Mouse (Mus musculus): ENCODE results near the gene Zfp473. TPM values are rescaled to one million over a fixed set of nuclear protein-coding genes. Genes with fewer than 3 reads are reported as not detected.
"Not testable (repeated sequence)": the region's sequence is repeated elsewhere in the genome, so short reads cannot be mapped to it uniquely, and the experiment has no call there.

Zfp473 gene
- polyA plus RNA-seq (2014; fragmentation: Nextera tagmentation; extraction: Ambion mirVana), result 1.9 and 3.0 TPM in 2 replicates

GRCm38 (mm10) chr7:44750950-44751349, at the start of gene Zfp473:
TSS of gene Zfp473 (minus strand) at chr7:44751050.
- not testable (repeated sequence) for H3K27ac ChIP-seq (ENCODE audit: low read length); ATAC-seq (ENCODE audit: insufficient number of reproducible peaks, insufficient read depth, low FRiP score, low read depth); H3K27me3 ChIP-seq (ENCODE audit: control insufficient read depth, insufficient read depth, low read length); H3K9ac ChIP-seq (replicated peaks; ENCODE audit: low read depth, low read length); H3K9me3 ChIP-seq (ENCODE audit: control insufficient read depth, low read depth, low read length); H3K4me1 ChIP-seq (ENCODE audit: control insufficient read depth, insufficient read depth, low read length); H3K4me2 ChIP-seq (replicated peaks; ENCODE audit: low read depth, low read length); H3K4me3 ChIP-seq (ENCODE audit: low read depth, low read length)
- H3K36me3 ChIP-seq (ENCODE audit: control insufficient read depth, insufficient read depth, low read length), result peaks cover 29% of the 10 kb centered on the region
- 79% methylated on average over 1 of the region's 1 CpGs for WGBS

- Histone ChIP-seq H3K36me3 (ENCODE audit: control insufficient read depth, insufficient read depth, low read length) (no peaks in the 10 kb centered on the region), H3K27me3 (ENCODE audit: control insufficient read depth, insufficient read depth, low read length) (no peaks in the 10 kb centered on the region), H3K27ac (ENCODE audit: low read length) (no peak overlapping the region), H3K4me1 (ENCODE audit: control insufficient read depth, insufficient read depth, low read length) (no peaks in the 10 kb centered on the region), H3K9ac (replicated peaks; ENCODE audit: low read depth, low read length) (no peak overlapping the region), H3K4me2 (replicated peaks; ENCODE audit: low read depth, low read length) (no peak overlapping the region), H3K9me3 (ENCODE audit: control insufficient read depth, low read depth, low read length) (no peaks in the 10 kb centered on the region), H3K4me3 (ENCODE audit: low read depth, low read length) (no peak overlapping the region)
- WGBS, result 83% methylated on average over 6 of the region's 6 CpGs
- no peak for ATAC-seq (ENCODE audit: insufficient number of reproducible peaks, insufficient read depth, low FRiP score, low read depth)
These were observed 41.9 kb upstream of the Zfp473 start for GRCm38 (mm10) chr7:44792781-44793180.

- Histone ChIP-seq H3K4me1 (ENCODE audit: control insufficient read depth, insufficient read depth, low read length) (no peaks in the 10 kb centered on the region), H3K36me3 (ENCODE audit: control insufficient read depth, insufficient read depth, low read length) (no peaks in the 10 kb centered on the region), H3K27me3 (ENCODE audit: control insufficient read depth, insufficient read depth, low read length) (0 out of 2 replicates have a peak, but pooled peaks cover 2% of the 10 kb centered on the region), H3K27ac (ENCODE audit: low read length) (no peak overlapping the region), H3K4me3 (ENCODE audit: low read depth, low read length) (no peak overlapping the region), H3K9ac (replicated peaks; ENCODE audit: low read depth, low read length) (no peak overlapping the region), H3K9me3 (ENCODE audit: control insufficient read depth, low read depth, low read length) (no peaks in the 10 kb centered on the region), H3K4me2 (replicated peaks; ENCODE audit: low read depth, low read length) (no peak overlapping the region)
- WGBS, result 56% methylated on average over 4 of the region's 4 CpGs
- 0 out of 2 replicates have a peak, but pooled peaks have one; percentile 4 for ATAC-seq (ENCODE audit: insufficient number of reproducible peaks, insufficient read depth, low FRiP score, low read depth)
These were observed 39.2 kb upstream of the Zfp473 start for GRCm38 (mm10) chr7:44790066-44790465.

- 63% methylated on average over 3 of the region's 3 CpGs for WGBS
- Histone ChIP-seq H3K9me3 (ENCODE audit: control insufficient read depth, low read depth, low read length) (no peaks in the 10 kb centered on the region), H3K36me3 (ENCODE audit: control insufficient read depth, insufficient read depth, low read length) (no peaks in the 10 kb centered on the region), H3K4me2 (replicated peaks; ENCODE audit: low read depth, low read length) (no peak overlapping the region), H3K4me3 (ENCODE audit: low read depth, low read length) (no peak overlapping the region), H3K4me1 (ENCODE audit: control insufficient read depth, insufficient read depth, low read length) (no peaks in the 10 kb centered on the region), H3K9ac (replicated peaks; ENCODE audit: low read depth, low read length) (no peak overlapping the region), H3K27me3 (ENCODE audit: control insufficient read depth, insufficient read depth, low read length) (0 out of 2 replicates have a peak, but pooled peaks cover 2% of the 10 kb centered on the region), H3K27ac (ENCODE audit: low read length) (no peak overlapping the region)
- ATAC-seq (ENCODE audit: insufficient number of reproducible peaks, insufficient read depth, low FRiP score, low read depth), result no peak
These were observed 38.7 kb upstream of the Zfp473 start for GRCm38 (mm10) chr7:44789531-44789930.

GRCm38 (mm10) chr7:44780101-44780500, 29.3 kb upstream of the Zfp473 start:
- H3K9me3 ChIP-seq (ENCODE audit: control insufficient read depth, low read depth, low read length), result no peaks in the 10 kb centered on the region
- H3K4me2 ChIP-seq (replicated peaks; ENCODE audit: low read depth, low read length), result no peak overlapping the region
- H3K4me3 ChIP-seq (ENCODE audit: low read depth, low read length), result no peak overlapping the region
- no peak for ATAC-seq (ENCODE audit: insufficient number of reproducible peaks, insufficient read depth, low FRiP score, low read depth)
- H3K27me3 ChIP-seq (ENCODE audit: control insufficient read depth, insufficient read depth, low read length), result no peaks in the 10 kb centered on the region
- WGBS, result 78% methylated on average over 8 of the region's 8 CpGs
- H3K27ac ChIP-seq (ENCODE audit: low read length), result no peak overlapping the region
- peaks cover 10% of the 10 kb centered on the region for H3K36me3 ChIP-seq (ENCODE audit: control insufficient read depth, insufficient read depth, low read length)
- no peaks in the 10 kb centered on the region for H3K4me1 ChIP-seq (ENCODE audit: control insufficient read depth, insufficient read depth, low read length)
- no peak overlapping the region for H3K9ac ChIP-seq (replicated peaks; ENCODE audit: low read depth, low read length)

GRCm38 (mm10) chr7:44776849-44777498, 26.1 kb upstream of the Zfp473 start:
- H3K27me3 ChIP-seq (ENCODE audit: control insufficient read depth, insufficient read depth, low read length), result no peaks in the 10 kb centered on the region
- no peak for ATAC-seq (ENCODE audit: insufficient number of reproducible peaks, insufficient read depth, low FRiP score, low read depth)
- H3K4me3 ChIP-seq (ENCODE audit: low read depth, low read length), result no peak overlapping the region
- H3K36me3 ChIP-seq (ENCODE audit: control insufficient read depth, insufficient read depth, low read length), result peaks cover 14% of the 10 kb centered on the region
- H3K9ac ChIP-seq (replicated peaks; ENCODE audit: low read depth, low read length), result no peak overlapping the region
- H3K4me1 ChIP-seq (ENCODE audit: control insufficient read depth, insufficient read depth, low read length), result no peaks in the 10 kb centered on the region
- H3K27ac ChIP-seq (ENCODE audit: low read length), result no peak overlapping the region
- no peaks in the 10 kb centered on the region for H3K9me3 ChIP-seq (ENCODE audit: control insufficient read depth, low read depth, low read length)
- no peak overlapping the region for H3K4me2 ChIP-seq (replicated peaks; ENCODE audit: low read depth, low read length)
- WGBS, result 90% methylated on average over 9 of the region's 9 CpGs

GRCm38 (mm10) chr7:44772591-44773204, 21.8 kb upstream of the Zfp473 start:
- no peak overlapping the region for H3K4me2 ChIP-seq (replicated peaks; ENCODE audit: low read depth, low read length)
- H3K36me3 ChIP-seq (ENCODE audit: control insufficient read depth, insufficient read depth, low read length), result peaks cover 25% of the 10 kb centered on the region
- no peaks in the 10 kb centered on the region for H3K9me3 ChIP-seq (ENCODE audit: control insufficient read depth, low read depth, low read length)
- no peak overlapping the region for H3K27ac ChIP-seq (ENCODE audit: low read length)
- no peak for ATAC-seq (ENCODE audit: insufficient number of reproducible peaks, insufficient read depth, low FRiP score, low read depth)
- H3K27me3 ChIP-seq (ENCODE audit: control insufficient read depth, insufficient read depth, low read length), result no peaks in the 10 kb centered on the region
- WGBS, result 86% methylated on average over 8 of the region's 8 CpGs
- no peak overlapping the region for H3K4me3 ChIP-seq (ENCODE audit: low read depth, low read length)
- no peaks in the 10 kb centered on the region for H3K4me1 ChIP-seq (ENCODE audit: control insufficient read depth, insufficient read depth, low read length)
- no peak overlapping the region for H3K9ac ChIP-seq (replicated peaks; ENCODE audit: low read depth, low read length)

GRCm38 (mm10) chr7:44770046-44770578, 19.3 kb upstream of the Zfp473 start:
- Histone ChIP-seq H3K4me1 (ENCODE audit: control insufficient read depth, insufficient read depth, low read length) (no peaks in the 10 kb centered on the region), H3K27ac (ENCODE audit: low read length) (no peak overlapping the region), H3K4me3 (ENCODE audit: low read depth, low read length) (no peak overlapping the region), H3K9ac (replicated peaks; ENCODE audit: low read depth, low read length) (no peak overlapping the region), H3K9me3 (ENCODE audit: control insufficient read depth, low read depth, low read length) (no peaks in the 10 kb centered on the region), H3K36me3 (ENCODE audit: control insufficient read depth, insufficient read depth, low read length) (peaks cover 24% of the 10 kb centered on the region), H3K4me2 (replicated peaks; ENCODE audit: low read depth, low read length) (no peak overlapping the region), H3K27me3 (ENCODE audit: control insufficient read depth, insufficient read depth, low read length) (no peaks in the 10 kb centered on the region)
- ATAC-seq (ENCODE audit: insufficient number of reproducible peaks, insufficient read depth, low FRiP score, low read depth), result no peak
- WGBS, result 13% methylated on average over 6 of the region's 6 CpGs
